Mouse (Mus musculus): ENCODE data around the gene Ablim2. TPM values are rescaled to one million over a fixed set of nuclear protein-coding genes. Genes with fewer than 3 reads are reported as not detected.

The Ablim2 gene
- polyA plus RNA-seq, 1 experiment from 2014 or later = 9.8 TPM

DNA sequence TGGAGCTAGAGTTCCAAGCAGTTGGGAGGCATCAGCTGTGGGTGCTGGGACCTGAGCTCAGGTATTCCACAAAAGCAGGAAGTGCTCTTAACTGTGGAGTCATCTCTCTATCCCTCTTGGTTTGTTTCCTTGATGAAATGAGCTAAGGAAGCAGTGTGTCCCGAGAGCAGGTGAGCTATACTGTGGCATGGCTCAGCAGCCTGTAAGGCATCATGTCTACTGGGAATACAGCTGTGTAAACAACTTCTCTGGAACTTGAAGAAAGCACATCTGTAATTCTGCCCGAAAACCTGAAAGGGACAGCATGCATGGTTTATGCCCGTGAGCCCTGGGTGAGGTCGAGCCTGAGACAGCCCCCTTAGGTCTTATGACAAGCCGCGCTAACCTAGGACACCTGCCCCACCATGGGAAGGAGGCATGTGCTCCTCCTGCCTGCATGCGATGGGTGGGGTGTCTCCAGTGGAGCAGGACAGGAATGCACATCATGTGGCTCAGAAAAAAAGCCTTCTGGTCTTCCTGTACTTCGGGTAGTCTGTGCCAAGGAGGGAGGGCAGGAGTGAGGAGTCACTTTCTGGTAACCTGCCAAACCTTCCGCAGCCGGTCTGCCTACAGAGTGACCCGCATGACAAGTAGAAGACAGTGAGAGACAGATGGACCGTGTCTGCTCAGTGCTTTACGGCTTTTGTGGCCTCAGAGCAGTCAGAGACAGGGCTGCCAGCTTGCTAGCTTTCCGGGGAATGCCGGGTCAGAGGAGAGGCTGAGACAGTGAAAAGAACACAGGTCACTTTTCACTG lies 150.2 kb downstream of the Ablim2 start:
- peak overlapping the region; percentile 35 for H3K4me2 ChIP-seq
- peaks cover 82% of the 10 kb centered on the region for H3K4me1 ChIP-seq (replicated peaks)
- H3K9me3 ChIP-seq = no peaks in the 10 kb centered on the region
- H3K27me3 ChIP-seq = no peaks in the 10 kb centered on the region
- H3K36me3 ChIP-seq = peaks cover 20% of the 10 kb centered on the region
- H3K4me3 ChIP-seq = no peak overlapping the region
- H3K9ac ChIP-seq = peak overlapping the region; percentile 49
- ATAC-seq (ENCODE audit: low read depth) = peak; percentile 90
- peak overlapping the region; percentile 92 for H3K27ac ChIP-seq (replicated peaks)
- 13% methylated on average over 15 of the region's 15 CpGs for WGBS

DNA sequence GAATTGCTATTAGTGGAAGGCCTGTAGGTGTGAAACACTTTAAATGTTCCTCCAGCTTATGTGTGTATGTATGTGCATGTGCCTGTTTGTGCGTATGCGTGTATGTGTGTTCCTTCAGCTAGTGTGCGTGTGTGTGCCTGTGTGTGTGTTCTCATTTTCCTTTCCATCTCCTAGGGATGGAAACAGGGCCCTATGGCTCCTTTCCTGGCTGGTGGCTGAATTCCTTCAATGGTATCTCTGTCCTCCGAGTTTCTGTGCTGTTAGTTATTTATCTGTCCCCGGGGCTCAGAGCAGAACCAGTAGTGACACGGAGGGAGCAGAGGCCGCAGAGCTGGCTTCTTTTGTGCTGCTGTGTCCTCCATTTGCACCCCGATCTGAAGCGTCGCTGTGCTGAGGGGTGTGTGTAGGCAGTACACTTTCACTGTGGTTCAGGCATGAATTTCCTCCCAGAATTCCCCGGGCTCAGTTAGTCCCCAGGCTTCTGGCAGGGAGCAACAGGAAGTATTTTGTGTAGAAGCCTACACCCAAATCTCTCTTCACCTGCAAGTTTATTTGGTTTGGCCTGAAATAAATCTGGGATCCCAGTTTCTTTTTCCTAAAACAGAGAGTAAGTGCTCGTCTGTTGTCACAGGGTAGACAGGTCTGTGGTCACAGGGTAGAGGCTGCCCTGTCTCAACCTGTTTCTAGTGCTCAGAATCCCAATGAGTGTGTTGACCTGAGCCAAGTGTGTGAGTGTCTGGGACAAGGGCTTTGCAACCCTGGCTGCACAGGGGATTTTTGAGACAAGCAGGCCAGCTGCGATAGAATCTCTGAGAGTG lies 151.2 kb downstream of the Ablim2 start:
- H3K9ac ChIP-seq = peak overlapping the region; percentile 49
- H3K36me3 ChIP-seq = peaks cover 20% of the 10 kb centered on the region
- H3K4me2 ChIP-seq = peak overlapping the region; percentile 35
- no peaks in the 10 kb centered on the region for H3K27me3 ChIP-seq
- ATAC-seq (ENCODE audit: low read depth) = peak; percentile 26
- no peak overlapping the region for H3K4me3 ChIP-seq
- H3K27ac ChIP-seq (replicated peaks) = peak overlapping the region; percentile 92
- 36% methylated on average over 13 of the region's 13 CpGs for WGBS
- no peaks in the 10 kb centered on the region for H3K9me3 ChIP-seq
- H3K4me1 ChIP-seq (replicated peaks) = peaks cover 75% of the 10 kb centered on the region

- ATAC-seq (ENCODE audit: low read depth) = no peak
- Histone ChIP-seq H3K4me3 (no peak overlapping the region), H3K27me3 (no peaks in the 10 kb centered on the region), H3K4me1 (replicated peaks) (peaks cover 74% of the 10 kb centered on the region), H3K9me3 (no peaks in the 10 kb centered on the region), H3K9ac (no peak overlapping the region), H3K4me2 (no peak overlapping the region), H3K36me3 (peaks cover 20% of the 10 kb centered on the region), H3K27ac (replicated peaks) (peak overlapping the region; percentile 79)
- WGBS = 47% methylated on average over 12 of the region's 12 CpGs
These were observed 158.1 kb downstream of the Ablim2 start for GRCm38 (mm10) chr5:35915629-35916300.

- 39% methylated on average over 5 of the region's 5 CpGs for WGBS
- Histone ChIP-seq H3K27me3 (no peaks in the 10 kb centered on the region), H3K4me2 (no peak overlapping the region), H3K4me3 (no peak overlapping the region), H3K9me3 (no peaks in the 10 kb centered on the region), H3K4me1 (replicated peaks) (peaks cover 78% of the 10 kb centered on the region), H3K9ac (no peak overlapping the region), H3K36me3 (peaks cover 11% of the 10 kb centered on the region), H3K27ac (replicated peaks) (0 out of 2 replicates have a peak overlapping the region, but pooled peaks have one; percentile 39)
- no peak for ATAC-seq (ENCODE audit: low read depth)
These were observed 159.0 kb downstream of the Ablim2 start for GRCm38 (mm10) chr5:35916666-35917065.

DNA sequence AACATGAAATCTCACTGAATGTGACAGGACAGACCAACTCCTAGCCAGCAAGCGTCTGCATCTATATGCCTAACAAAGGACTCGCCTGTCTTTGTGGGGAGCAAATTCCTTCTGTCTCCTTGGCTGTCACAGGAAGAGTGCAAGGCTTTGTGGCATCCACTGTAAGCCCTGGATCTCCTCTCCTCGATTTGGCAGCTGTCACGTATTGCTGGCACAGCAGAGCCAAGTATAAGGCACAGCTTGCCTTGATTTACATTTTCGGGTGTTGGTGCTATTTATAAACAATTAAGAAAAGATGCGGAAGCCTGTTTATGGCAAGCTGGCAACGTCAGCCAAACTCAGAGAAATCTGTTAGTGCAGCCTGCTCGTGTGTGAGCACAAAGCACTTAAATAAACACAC lies 160.7 kb downstream of the Ablim2 start:
- H3K27ac ChIP-seq (replicated peaks) = peak overlapping the region; percentile 91
- H3K36me3 ChIP-seq = no peaks in the 10 kb centered on the region
- H3K4me3 ChIP-seq = no peak overlapping the region
- no peaks in the 10 kb centered on the region for H3K9me3 ChIP-seq
- H3K4me1 ChIP-seq (replicated peaks) = peaks cover 95% of the 10 kb centered on the region
- peak overlapping the region; percentile 9; the same call in 1 of the 2 replicates for H3K4me2 ChIP-seq
- peak; percentile 53; the same call in 1 of the 2 replicates for ATAC-seq (ENCODE audit: low read depth)
- H3K27me3 ChIP-seq = no peaks in the 10 kb centered on the region
- WGBS = 14% methylated on average over 8 of the region's 8 CpGs
- H3K9ac ChIP-seq = peak overlapping the region; percentile 44

GRCm38 (mm10) chr5:35920076-35920475 lies 162.4 kb downstream of the Ablim2 start:
- H3K9me3 ChIP-seq = no peaks in the 10 kb centered on the region
- no peak for ATAC-seq (ENCODE audit: low read depth)
- 34% methylated on average over 4 of the region's 4 CpGs for WGBS
- H3K4me3 ChIP-seq = no peak overlapping the region
- H3K4me2 ChIP-seq = no peak overlapping the region
- H3K36me3 ChIP-seq = no peaks in the 10 kb centered on the region
- peak overlapping the region; percentile 91; the same call in 1 of the 2 replicates for H3K27ac ChIP-seq (replicated peaks)
- no peak overlapping the region for H3K9ac ChIP-seq
- H3K4me1 ChIP-seq (replicated peaks) = peaks cover 99% of the 10 kb centered on the region
- H3K27me3 ChIP-seq = no peaks in the 10 kb centered on the region

DNA sequence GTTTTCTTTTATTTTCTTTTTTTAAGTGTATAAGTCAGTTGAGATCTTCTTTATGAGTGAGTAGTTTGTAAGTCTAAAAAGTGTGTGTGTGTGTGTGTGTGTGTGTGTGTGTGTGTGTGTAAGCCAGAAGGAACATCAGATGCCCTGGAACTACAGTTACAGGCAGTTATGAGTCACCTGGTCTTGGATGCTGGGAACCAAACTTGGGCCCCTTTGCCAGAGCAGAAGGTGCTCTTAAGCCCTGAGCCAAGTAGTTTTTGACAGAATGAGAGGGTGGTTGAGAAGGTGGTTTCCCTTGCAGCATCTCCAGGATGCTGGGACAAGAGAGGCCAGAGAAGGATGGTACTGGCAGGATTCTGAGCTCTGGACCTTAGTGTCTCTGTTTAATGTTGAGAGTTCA lies 162.9 kb downstream of the Ablim2 start:
- H3K27me3 ChIP-seq = no peaks in the 10 kb centered on the region
- no peak overlapping the region for H3K4me2 ChIP-seq
- peak overlapping the region; percentile 61; the same call in 1 of the 2 replicates for H3K27ac ChIP-seq (replicated peaks)
- ATAC-seq (ENCODE audit: low read depth) = no peak
- no peak overlapping the region for H3K4me3 ChIP-seq
- H3K4me1 ChIP-seq (replicated peaks) = peaks cover 99% of the 10 kb centered on the region
- no peak overlapping the region for H3K9ac ChIP-seq
- H3K9me3 ChIP-seq = no peaks in the 10 kb centered on the region
- H3K36me3 ChIP-seq = no peaks in the 10 kb centered on the region

GRCm38 (mm10) chr5:35921141-35921540 lies 163.5 kb downstream of the Ablim2 start:
- peak overlapping the region; percentile 61; the same call in 1 of the 2 replicates for H3K27ac ChIP-seq (replicated peaks)

GRCm38 (mm10) chr5:35921595-35922254 lies 164.0 kb downstream of the Ablim2 start:
- Histone ChIP-seq H3K4me3 (no peak overlapping the region), H3K9ac (no peak overlapping the region), H3K36me3 (no peaks in the 10 kb centered on the region), H3K27me3 (no peaks in the 10 kb centered on the region), H3K4me2 (peak overlapping the region; percentile 11; the same call in 1 of the 2 replicates), H3K27ac (replicated peaks) (peak overlapping the region; percentile 61), H3K9me3 (no peaks in the 10 kb centered on the region), H3K4me1 (replicated peaks) (peaks cover 99% of the 10 kb centered on the region)
- no peak for ATAC-seq (ENCODE audit: low read depth)
- 52% methylated on average over 10 of the region's 10 CpGs for WGBS

More at GRCm38 (mm10) chr5:35921141-35921540, 163.5 kb downstream of the Ablim2 start:
- ATAC-seq (ENCODE audit: low read depth) = no peak
- Histone ChIP-seq H3K4me3 (no peak overlapping the region), H3K9me3 (no peaks in the 10 kb centered on the region), H3K27me3 (no peaks in the 10 kb centered on the region), H3K36me3 (no peaks in the 10 kb centered on the region), H3K4me1 (replicated peaks) (peaks cover 99% of the 10 kb centered on the region), H3K9ac (no peak overlapping the region), H3K4me2 (no peak overlapping the region)
- 85% methylated on average over 6 of the region's 6 CpGs for WGBS

- Histone ChIP-seq H3K9ac (no peak overlapping the region), H3K4me1 (replicated peaks) (peaks cover 100% of the 10 kb centered on the region), H3K9me3 (no peaks in the 10 kb centered on the region), H3K4me2 (no peak overlapping the region), H3K27ac (replicated peaks) (peak overlapping the region; percentile 87), H3K36me3 (no peaks in the 10 kb centered on the region), H3K27me3 (no peaks in the 10 kb centered on the region), H3K4me3 (no peak overlapping the region)
- no peak for ATAC-seq (ENCODE audit: low read depth)
- 86% methylated on average over 6 of the region's 6 CpGs for WGBS
These were observed 165.8 kb downstream of the Ablim2 start for GRCm38 (mm10) chr5:35923448-35923847.

DNA sequence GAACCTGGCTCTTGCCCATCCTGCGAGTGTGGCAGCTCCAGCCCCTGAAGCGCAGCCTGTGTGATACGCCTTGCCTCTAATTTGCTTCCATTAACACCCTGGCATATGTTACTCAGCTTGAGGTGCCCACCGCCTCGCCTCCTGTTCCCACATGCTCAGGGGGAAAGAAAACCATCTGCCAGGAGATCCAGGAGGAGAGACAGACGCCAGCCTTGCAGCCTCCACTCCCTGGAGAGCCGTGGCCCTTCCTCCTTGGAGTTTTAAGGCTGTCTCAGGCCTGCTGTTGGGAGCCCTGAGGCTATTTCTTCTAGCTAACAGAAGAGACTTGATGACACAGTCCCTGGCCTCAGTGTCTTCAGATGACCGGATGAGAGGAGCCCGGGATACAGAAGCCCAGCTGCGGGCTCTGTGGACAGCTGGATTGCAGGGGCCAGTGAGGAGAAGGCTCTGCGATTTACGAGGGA lies 167.5 kb downstream of the Ablim2 start:
- ATAC-seq (ENCODE audit: low read depth) = peak; percentile 54
- Histone ChIP-seq H3K27me3 (no peaks in the 10 kb centered on the region), H3K36me3 (no peaks in the 10 kb centered on the region), H3K4me2 (peak overlapping the region; percentile 5; the same call in 1 of the 2 replicates), H3K27ac (replicated peaks) (peak overlapping the region; percentile 87), H3K4me3 (no peak overlapping the region), H3K4me1 (replicated peaks) (peaks cover 88% of the 10 kb centered on the region), H3K9ac (0 out of 2 replicates have a peak overlapping the region, but pooled peaks have one; percentile 1), H3K9me3 (no peaks in the 10 kb centered on the region)
- WGBS = 14% methylated on average over 12 of the region's 12 CpGs
